Mouse (Mus musculus): ENCODE data around the gene Wasf2.

Gene Wasf2

GRCm38 (mm10) chr4:133200343-133200742 is 70.0 kb downstream of the Wasf2 start:
- in situ Hi-C loops (cut with MseI, MboI) = no loop called here

GRCm38 (mm10) chr4:133201006-133201771 is 70.9 kb downstream of the Wasf2 start:
- in situ Hi-C loops (cut with MseI, MboI) = no loop called here

- in situ Hi-C loops (cut with MseI, MboI) = no loop called here
These were observed 71.9 kb downstream of the Wasf2 start for GRCm38 (mm10) chr4:133202254-133202653.

- in situ Hi-C loops (cut with MseI, MboI) = no loop called here
These were observed 73.3 kb downstream of the Wasf2 start for GRCm38 (mm10) chr4:133203591-133203990.

GRCm38 (mm10) chr4:133204379-133204778 is 74.1 kb downstream of the Wasf2 start:
- in situ Hi-C loops (cut with MseI, MboI) = no loop called here

- in situ Hi-C loops (cut with MseI, MboI) = no loop called here
These were observed 79.1 kb downstream of the Wasf2 start for GRCm38 (mm10) chr4:133209366-133209765.

- in situ Hi-C loops (cut with MseI, MboI) = no loop called here
These were observed 79.9 kb downstream of the Wasf2 start for GRCm38 (mm10) chr4:133210023-133210787.

GRCm38 (mm10) chr4:133210788-133211390 is 80.6 kb downstream of the Wasf2 start:
- in situ Hi-C loops (cut with MseI, MboI) = no loop called here

GRCm38 (mm10) chr4:133211751-133212561 is 81.7 kb downstream of the Wasf2 start, which contains the start of the genes Cd164l2 and Gpr3:
Gene Cd164l2 (plus strand): TSS chr4:133212131.
Gene Gpr3 (minus strand): TSS chr4:133212536.
- in situ Hi-C loops (cut with MseI, MboI) = no loop called here

GRCm38 (mm10) chr4:133212562-133213267 is 82.4 kb downstream of the Wasf2 start:
- in situ Hi-C loops (cut with MseI, MboI) = no loop called here

- in situ Hi-C loops (cut with MseI, MboI) = no loop called here
These were observed 82.9 kb downstream of the Wasf2 start for GRCm38 (mm10) chr4:133213268-133213590.

- in situ Hi-C loops (cut with MseI, MboI) = no loop called here
These were observed 83.4 kb downstream of the Wasf2 start for GRCm38 (mm10) chr4:133213661-133214060.

- in situ Hi-C loops (cut with MseI, MboI) = no loop called here
These were observed 87.3 kb downstream of the Wasf2 start for GRCm38 (mm10) chr4:133217641-133218040.

GRCm38 (mm10) chr4:133218745-133219144 is 88.4 kb downstream of the Wasf2 start:
- in situ Hi-C loops (cut with MseI, MboI) = no loop called here

GRCm38 (mm10) chr4:133220656-133221055 is 90.4 kb downstream of the Wasf2 start:
- in situ Hi-C loops (cut with MseI, MboI) = no loop called here

- in situ Hi-C loops (cut with MseI, MboI) = no loop called here
These were observed 91.4 kb downstream of the Wasf2 start for GRCm38 (mm10) chr4:133221701-133222100.

GRCm38 (mm10) chr4:133223875-133224274 is 93.6 kb downstream of the Wasf2 start:
- in situ Hi-C loops (cut with MseI, MboI) = no loop called here

GRCm38 (mm10) chr4:133226073-133226472 is 95.8 kb downstream of the Wasf2 start:
- in situ Hi-C loops (cut with MseI, MboI) = no loop called here

- in situ Hi-C loops (cut with MseI, MboI) = no loop called here
These were observed 97.3 kb downstream of the Wasf2 start for GRCm38 (mm10) chr4:133227636-133228035.

- in situ Hi-C loops (cut with MseI, MboI) = no loop called here
These were observed 99.3 kb downstream of the Wasf2 start for GRCm38 (mm10) chr4:133229582-133229981.

Measured in mouse trophoblast stem cell (cell line).